Mouse (Mus musculus) spleen, postnatal 4 days (tissue): ENCODE data around the gene Etnk2.
A peak's percentile ranks its signal among the peaks of the same experiment; 100 is the strongest.

Experiments
- DNase-seq, 2 experiments: peaks; one replicate each; pipeline ENCODE4 v3.0.0; 2022; ENCODE audit warnings: low spot score in 2 of 2

Etnk2 gene

GRCm38 (mm10) chr1:133417113-133417512 lies 53.7 kb downstream of the Etnk2 start:
- DNase-seq = peak in 1 of 2 experiments; percentile 60

- peak in 1 of 2 experiments; percentile 60 for DNase-seq
Observed at GRCm38 (mm10) chr1:133417539-133417938, 54.2 kb downstream of the Etnk2 start.

- DNase-seq = peak; percentile 74 to 88
Observed at GRCm38 (mm10) chr1:133418164-133418800, 54.9 kb downstream of the Etnk2 start.

GRCm38 (mm10) chr1:133419178-133419834 lies 55.9 kb downstream of the Etnk2 start:
- peak in 1 of 2 experiments; percentile 53 for DNase-seq

GRCm38 (mm10) chr1:133420491-133420890 lies 57.1 kb downstream of the Etnk2 start:
- DNase-seq = no peak

- no peak for DNase-seq
Observed at GRCm38 (mm10) chr1:133421061-133421460, 57.7 kb downstream of the Etnk2 start.

- DNase-seq = no peak
Observed at GRCm38 (mm10) chr1:133421975-133422570, 58.7 kb downstream of the Etnk2 start.

- no peak for DNase-seq
Observed at GRCm38 (mm10) chr1:133422615-133423161, 59.3 kb downstream of the Etnk2 start.

GRCm38 (mm10) chr1:133423166-133423542 lies 59.8 kb downstream of the Etnk2 start:
- no peak for DNase-seq

GRCm38 (mm10) chr1:133423543-133424480 lies 60.4 kb downstream of the Etnk2 start, which contains the start of gene Sox13:
Gene Sox13 (minus strand): TSS chr1:133424377.
- no peak for DNase-seq

GRCm38 (mm10) chr1:133424547-133425140 lies 61.3 kb downstream of the Etnk2 start:
- DNase-seq = no peak
